ENCODE assay signal across 9 mouse cellular contexts in genomic region chr6:137205662-137206400, GRCm38 (mm10). TPM values are rescaled to one million over a fixed set of nuclear protein-coding genes. Genes with fewer than 3 reads are reported as not detected.
A peak's percentile ranks its signal among the peaks of the same experiment; 100 is the strongest.
DNase-seq lines count a peak whose midpoint lies in the region; ATAC-seq and TF ChIP-seq lines count a peak whose summit lies in the region.
"Had no signal": no experiment of that assay in that cellular context is flagged by ENCODE, and none has a peak within 500 bp of the region (broad histone marks: within the 10 kb centered on the region; RNA-seq: fewer than 3 reads in every experiment).

No protein-coding gene starts in this region.

- H3K4me1 ChIP-seq in intestine, postnatal 0 days (replicated peaks; ENCODE audit: control insufficient read depth, insufficient read depth, low read length) = no peaks in the 10 kb centered on the region
- H3K4me1 ChIP-seq in intestine, embryonic 16.5 days (ENCODE audit: control insufficient read depth, insufficient read depth, low read length) = no peaks in the 10 kb centered on the region
- H3K4me1 ChIP-seq in forebrain, embryonic 13.5 days = no peaks in the 10 kb centered on the region
- H3K4me1 ChIP-seq in midbrain, embryonic 16.5 days (ENCODE audit: control insufficient read depth, insufficient read depth, low read length) = no peaks in the 10 kb centered on the region

- peak; percentile 25 to 44 for DNase-seq in right cerebral cortex, postnatal 10 days (ENCODE audit: low spot score in 2 of 2)
- no peak for DNase-seq in right cerebral cortex, postnatal 36 days (ENCODE audit: low spot score in 2 of 2)
- DNase-seq in yolk sac, embryonic 10.5 days (ENCODE audit: low spot score) = no peak

- no peak overlapping the region for H3K4me2 ChIP-seq in intestine, postnatal 0 days (replicated peaks; ENCODE audit: low read depth)
- H3K4me2 ChIP-seq in intestine, embryonic 16.5 days (ENCODE audit: low read depth, low read length) = no peak overlapping the region
- no peak overlapping the region for H3K4me2 ChIP-seq in forebrain, embryonic 13.5 days
- no peak overlapping the region for H3K4me2 ChIP-seq in midbrain, embryonic 16.5 days (ENCODE audit: low read length)
- H3K4me2 ChIP-seq: heart, embryonic 13.5 days had no signal

- no peak for ATAC-seq in intestine, postnatal 0 days
- ATAC-seq in intestine, embryonic 16.5 days = no peak
- ATAC-seq in forebrain, embryonic 13.5 days = peak; percentile 58
- ATAC-seq in midbrain, embryonic 16.5 days = peak; percentile 61
- no peak for ATAC-seq in erythroid progenitor cell, adult 5-6 weeks (replicated peaks; ENCODE audit: low FRiP score, poor library complexity, severe bottlenecking)

- 55% methylated on average over 11 of the region's 11 CpGs for WGBS in intestine, postnatal 0 days
- 54% methylated on average over 11 of the region's 11 CpGs for WGBS in intestine, embryonic 16.5 days
- WGBS in forebrain, embryonic 13.5 days = 57% methylated on average over 11 of the region's 11 CpGs
- WGBS in midbrain, embryonic 16.5 days = 56% methylated on average over 11 of the region's 11 CpGs

- H3K27ac ChIP-seq in intestine, postnatal 0 days (ENCODE audit: low read depth, low read length) = no peak overlapping the region
- H3K27ac ChIP-seq in intestine, embryonic 16.5 days (ENCODE audit: low read length) = no peak overlapping the region
- H3K27ac ChIP-seq in forebrain, embryonic 13.5 days = no peak overlapping the region
- no peak overlapping the region for H3K27ac ChIP-seq in midbrain, embryonic 16.5 days (ENCODE audit: low read length)
- H3K27ac ChIP-seq: heart, embryonic 13.5 days had no signal

- no peak overlapping the region for H3K9ac ChIP-seq in intestine, postnatal 0 days (ENCODE audit: low read depth, low read length)
- H3K9ac ChIP-seq in intestine, embryonic 16.5 days (ENCODE audit: low read depth, low read length) = no peak overlapping the region
- no peak overlapping the region for H3K9ac ChIP-seq in forebrain, embryonic 13.5 days
- H3K9ac ChIP-seq in midbrain, embryonic 16.5 days (ENCODE audit: low read depth, low read length) = no peak overlapping the region
- H3K9ac ChIP-seq: heart, embryonic 13.5 days had no signal

- H3K36me3 ChIP-seq in intestine, postnatal 0 days (ENCODE audit: control insufficient read depth, insufficient read depth) = no peaks in the 10 kb centered on the region
- H3K36me3 ChIP-seq in intestine, embryonic 16.5 days (ENCODE audit: control insufficient read depth, insufficient read depth, low read length) = no peaks in the 10 kb centered on the region
- H3K36me3 ChIP-seq in forebrain, embryonic 13.5 days (ENCODE audit: poor library complexity, severe bottlenecking) = no peaks in the 10 kb centered on the region
- no peaks in the 10 kb centered on the region for H3K36me3 ChIP-seq in midbrain, embryonic 16.5 days (ENCODE audit: control insufficient read depth, insufficient read depth, low read length)
- H3K36me3 ChIP-seq: heart, embryonic 13.5 days had no signal

- peak; percentile 73 for TF ChIP-seq CTCF in intestine, postnatal 0 days (IDR thresholded peaks at IDR 0.05; ENCODE audit: low read depth)

- H3K27me3 ChIP-seq in intestine, postnatal 0 days (replicated peaks; ENCODE audit: control insufficient read depth, insufficient read depth, low read length) = no peaks in the 10 kb centered on the region
- H3K27me3 ChIP-seq in intestine, embryonic 16.5 days (replicated peaks; ENCODE audit: control insufficient read depth, insufficient read depth, low read length) = no peaks in the 10 kb centered on the region; the same call in 1 of the 2 replicates
- no peaks in the 10 kb centered on the region for H3K27me3 ChIP-seq in forebrain, embryonic 13.5 days
- H3K27me3 ChIP-seq in midbrain, embryonic 16.5 days (ENCODE audit: control insufficient read depth, insufficient read depth, low read depth, low read length) = no peaks in the 10 kb centered on the region
- H3K27me3 ChIP-seq: heart, embryonic 13.5 days had no signal

- no peak overlapping the region for H3K4me3 ChIP-seq in intestine, postnatal 0 days (ENCODE audit: low read depth, low read length)
- H3K4me3 ChIP-seq in intestine, embryonic 16.5 days (ENCODE audit: low read length) = no peak overlapping the region
- H3K4me3 ChIP-seq in forebrain, embryonic 13.5 days = no peak overlapping the region
- no peak overlapping the region for H3K4me3 ChIP-seq in midbrain, embryonic 16.5 days (ENCODE audit: low read depth, low read length)
- H3K4me3 ChIP-seq: heart, embryonic 13.5 days had no signal

- no peaks in the 10 kb centered on the region for H3K9me3 ChIP-seq in intestine, postnatal 0 days (ENCODE audit: control insufficient read depth)
- H3K9me3 ChIP-seq in intestine, embryonic 16.5 days (ENCODE audit: control insufficient read depth, low read length) = no peaks in the 10 kb centered on the region
- H3K9me3 ChIP-seq in forebrain, embryonic 13.5 days (replicated peaks) = no peaks in the 10 kb centered on the region
- H3K9me3 ChIP-seq in midbrain, embryonic 16.5 days (replicated peaks; ENCODE audit: control insufficient read depth, low read length, poor library complexity, severe bottlenecking) = no peaks in the 10 kb centered on the region
- H3K9me3 ChIP-seq: heart, embryonic 13.5 days had no signal

RNA-seq across cellular contexts. Expression of gene Rerg, which starts 35.5 kb away (rescaled TPM):
- 11.6 and 11.8 TPM in 2 replicates for polyA plus RNA-seq in intestine, postnatal 0 days (2015; fragmentation: Nextera tagmentation; extraction: Ambion mirVana)
- 18.2 TPM in 2 replicates for polyA plus RNA-seq in intestine, embryonic 16.5 days (2015; fragmentation: Nextera tagmentation; extraction: Ambion mirVana)
- polyA plus RNA-seq in forebrain, embryonic 13.5 days (2015; fragmentation: Nextera tagmentation; extraction: Ambion mirVana) = 3.4 and 4.1 TPM in 2 replicates
- polyA plus RNA-seq in midbrain, embryonic 16.5 days (2015; fragmentation: Nextera tagmentation; extraction: Ambion mirVana) = 7.7 and 8.0 TPM in 2 replicates
- total RNA-seq in erythroid progenitor cell, adult 5-6 weeks (2015; ENCODE audit: low replicate concordance) = not detected in 2 replicates
- total RNA-seq in erythroid progenitor cell, adult 5-6 weeks (2017; ENCODE audit: low replicate concordance) = not detected in 2 replicates

RNA-seq across cellular contexts. Expression of gene Ptpro, which starts 46.3 kb away (rescaled TPM):
- polyA plus RNA-seq in intestine, postnatal 0 days (2015; fragmentation: Nextera tagmentation; extraction: Ambion mirVana) = 0.87 and 1.0 TPM in 2 replicates
- 1.8 and 2.3 TPM in 2 replicates for polyA plus RNA-seq in intestine, embryonic 16.5 days (2015; fragmentation: Nextera tagmentation; extraction: Ambion mirVana)
- polyA plus RNA-seq in forebrain, embryonic 13.5 days (2015; fragmentation: Nextera tagmentation; extraction: Ambion mirVana) = 29.5 and 30.6 TPM in 2 replicates
- 73.7 and 78.3 TPM in 2 replicates for polyA plus RNA-seq in midbrain, embryonic 16.5 days (2015; fragmentation: Nextera tagmentation; extraction: Ambion mirVana)
- total RNA-seq in erythroid progenitor cell, adult 5-6 weeks (2015; ENCODE audit: low replicate concordance) = 1.7 and 4.7 TPM in 2 replicates
- 1.4 and 2.8 TPM in 2 replicates for total RNA-seq in erythroid progenitor cell, adult 5-6 weeks (2017; ENCODE audit: low replicate concordance)

Comparison
In these comparisons a context has a peak if more than half of its experiments do, and no peak if none do; other contexts are left out.
1. DNase-seq: peak in right cerebral cortex, postnatal 10 days (2 of 2); none in right cerebral cortex, postnatal 36 days (0 of 2) and yolk sac, embryonic 10.5 days (single experiment).
2. ATAC-seq: peak in forebrain, embryonic 13.5 days (single experiment) and midbrain, embryonic 16.5 days (single experiment); none in intestine, postnatal 0 days (single experiment), intestine, embryonic 16.5 days (single experiment) and erythroid progenitor cell, adult 5-6 weeks (single experiment).